Mouse (Mus musculus): ENCODE measurements around the gene Notum.

DNA sequence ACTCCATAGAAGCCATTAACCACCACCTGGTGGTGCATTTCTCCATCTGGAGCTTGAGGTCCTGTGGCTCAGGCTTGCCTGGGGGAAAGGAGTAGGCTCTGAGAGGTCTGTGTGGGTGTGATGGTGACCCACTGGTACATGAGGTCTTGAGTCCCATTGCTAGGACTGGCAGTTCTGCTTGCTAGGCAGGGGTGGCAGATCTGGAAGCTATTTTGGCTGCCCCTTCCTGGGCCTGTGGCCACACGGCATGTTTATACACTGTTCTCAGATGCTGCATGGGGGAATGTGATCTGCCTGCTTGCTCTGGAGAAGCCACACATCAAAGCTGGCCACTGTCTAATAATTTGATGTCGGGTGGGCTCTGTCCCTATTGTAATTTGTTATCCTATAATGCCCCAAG lies 23.1 kb upstream of the Notum start:
- TF ChIP-seq CTCF (IDR thresholded peaks at IDR 0.05; ENCODE audit: extremely low read depth, insufficient read length, insufficient replicate concordance, low read depth, low read length) (no peak), POLR2A (IDR thresholded peaks at IDR 0.05; ENCODE audit: low read depth, low read length) (no peak)

All from small intestine, adult 2 months (tissue).